Mouse (Mus musculus) testis, adult 2 months (tissue): ENCODE data around the gene Oxnad1. TPM values are rescaled to one million over a fixed set of nuclear protein-coding genes. Genes with fewer than 3 reads are reported as not detected.

Experiments used
- H3K27ac ChIP-seq: fragments of 200-500 bp; 2 replicates; pipeline ENCODE4 v1.5.1; 2012; ENCODE audit warnings: low read depth, low read length; ENCODE audit not compliant: control insufficient read depth, insufficient read depth
- H3K27me3 ChIP-seq: fragments of 200-500 bp; 2 replicates; pipeline ENCODE4 v1.6.1; 2012; ENCODE audit warnings: mild to moderate bottlenecking, low read length, moderate library complexity; ENCODE audit not compliant: control insufficient read depth, insufficient read depth
- H3K36me3 ChIP-seq: fragments of 200-500 bp; 2 replicates; pipeline ENCODE4 v1.6.1; 2012; ENCODE audit warnings: mild to moderate bottlenecking, low read length; ENCODE audit not compliant: control insufficient read depth, insufficient read depth
- H3K4me1 ChIP-seq: fragments of 200-500 bp; 2 replicates; pipeline ENCODE4 v1.6.1; 2012; ENCODE audit warnings: low read length; ENCODE audit not compliant: control insufficient read depth, insufficient read depth
- H3K4me3 ChIP-seq: fragments of 200-500 bp; 2 replicates; pipeline ENCODE4 v1.5.1; 2012; ENCODE audit warnings: low read depth, mild to moderate bottlenecking, low read length, moderate library complexity, mixed read lengths; ENCODE audit not compliant: control insufficient read depth
- CTCF ChIP-seq: fragments of 200-500 bp; IDR thresholded peaks from 2 replicates; pipeline ENCODE4 v1.5.1; 2012; ENCODE audit warnings: low read depth, mild to moderate bottlenecking, inconsistent platforms, low read length, moderate library complexity; ENCODE audit not compliant: control insufficient read depth, insufficient read depth, insufficient replicate concordance
- POLR2A ChIP-seq: fragments of 200-500 bp; IDR thresholded peaks from 2 replicates; pipeline ENCODE4 v1.6.1; 2012; ENCODE audit warnings: low read depth, mild to moderate bottlenecking, inconsistent platforms, low read length, moderate library complexity; ENCODE audit not compliant: control insufficient read depth
- polyA plus RNA-seq: library from polyadenylated mRNA; depleted of rRNA; stranded (reverse); fragments of >200 nt; gene quantifications from 2 replicates; pipeline ENCODE4 v1.2.3, GENCODE M21; 2012; rRNA removed

Oxnad1 gene
- polyA plus RNA-seq, 1 experiment: 24.0 TPM

GRCm38 (mm10) chr14:32145809-32146511, 60.8 kb downstream of the Oxnad1 start:
- H3K4me1 ChIP-seq: no peaks in the 10 kb centered on the region
- no peak overlapping the region for H3K27ac ChIP-seq
- no peaks in the 10 kb centered on the region for H3K36me3 ChIP-seq
- no peak overlapping the region for H3K4me3 ChIP-seq
- TF ChIP-seq CTCF (no peak), POLR2A (no peak)
- no peaks in the 10 kb centered on the region for H3K27me3 ChIP-seq

- no peak overlapping the region for H3K4me3 ChIP-seq
- H3K27me3 ChIP-seq: no peaks in the 10 kb centered on the region
- H3K27ac ChIP-seq: no peak overlapping the region
- H3K36me3 ChIP-seq: no peaks in the 10 kb centered on the region
- no peak for TF ChIP-seq CTCF
- no peak for TF ChIP-seq POLR2A
- no peaks in the 10 kb centered on the region for H3K4me1 ChIP-seq
Observed at GRCm38 (mm10) chr14:32146578-32146977, 61.4 kb downstream of the Oxnad1 start.

GRCm38 (mm10) chr14:32150872-32151271, 65.7 kb downstream of the Oxnad1 start:
- no peaks in the 10 kb centered on the region for H3K36me3 ChIP-seq
- TF ChIP-seq CTCF (no peak), POLR2A (no peak)
- H3K27me3 ChIP-seq: no peaks in the 10 kb centered on the region
- H3K4me3 ChIP-seq: no peak overlapping the region
- H3K27ac ChIP-seq: no peak overlapping the region
- H3K4me1 ChIP-seq: no peaks in the 10 kb centered on the region

GRCm38 (mm10) chr14:32152243-32152965, 67.2 kb downstream of the Oxnad1 start:
- no peak for TF ChIP-seq CTCF
- no peak for TF ChIP-seq POLR2A
- H3K27ac ChIP-seq: no peak overlapping the region
- no peaks in the 10 kb centered on the region for H3K27me3 ChIP-seq
- no peaks in the 10 kb centered on the region for H3K36me3 ChIP-seq
- H3K4me1 ChIP-seq: no peaks in the 10 kb centered on the region
- H3K4me3 ChIP-seq: no peak overlapping the region

Other genes with a start within 250 kb of the Oxnad1 start
- gene Galnt15, start 56.4 kb upstream of the Oxnad1 start, polyA plus RNA-seq: 0.26 and 0.65 TPM in 2 replicates
- 149 and 193 TPM in 2 replicates for gene Dph3, start 355 bp downstream of the Oxnad1 start, polyA plus RNA-seq
- not detected in 2 replicates for gene Msmb, start 56.6 kb downstream of the Oxnad1 start, polyA plus RNA-seq
- 89.1 and 103 TPM in 2 replicates for gene Ncoa4, start 74.5 kb downstream of the Oxnad1 start, polyA plus RNA-seq
- gene Timm23, start 116.5 kb downstream of the Oxnad1 start, polyA plus RNA-seq: 146 and 154 TPM in 2 replicates
- 6.5 and 7.6 TPM in 2 replicates for gene Parg, start 116.6 kb downstream of the Oxnad1 start, polyA plus RNA-seq
- gene Ogdhl, start 236.6 kb downstream of the Oxnad1 start, polyA plus RNA-seq: 11.6 and 14.2 TPM in 2 replicates